Mouse (Mus musculus): ENCODE data around the gene Elp4.

- no peak for TF ChIP-seq HCFC1 (IDR thresholded peaks at IDR 0.05; ENCODE audit: borderline replicate concordance, insufficient read depth, low read length)
- TF ChIP-seq ZNF384 (IDR thresholded peaks at IDR 0.05; ENCODE audit: low read depth, low read length) = no peak
- no peak for TF ChIP-seq ZC3H11A (IDR thresholded peaks at IDR 0.05; ENCODE audit: borderline replicate concordance, low read depth, low read length)
Observed at GRCm38 (mm10) chr2:105673054-105673453, 231.3 kb downstream of the Elp4 start.

Measured in ES-E14 (cell line).